Mouse (Mus musculus) adrenal gland, postnatal 25 days (tissue): ENCODE results near the gene Dock3. TPM values are rescaled to one million over a fixed set of nuclear protein-coding genes. Genes with fewer than 3 reads are reported as not detected.
A peak's percentile ranks its signal among the peaks of the same experiment; 100 is the strongest.

Experiments used
- DNase-seq: peaks from one replicate; pipeline ENCODE4 v3.0.0; 2021; ENCODE audit warnings: mixed read lengths
- long read RNA-seq: library from polyadenylated mRNA; stranded (forward); transcript quantifications from one replicate; pipeline ENCODE4 v2.0.0, GENCODE M21; 2021
- total RNA-seq: library from RNA; stranded (reverse); gene quantifications from 2 replicates; pipeline ENCODE4 v1.2.3, GENCODE M21; 2021

Dock3 gene
- 4.9 and 5.4 TPM in 2 replicates for total RNA-seq
- long read RNA-seq, partial matches to known transcripts, result 0 of 1 reads
- long read RNA-seq, other reads (novel, unspliced or antisense), result 1 of 1 reads

GRCm38 (mm10) chr9:107231539-107232139 is at the start of gene Dock3:
Gene Dock3, minus strand, starts transcription at chr9:107231909.
- peak; percentile 76 for DNase-seq

GRCm38 (mm10) chr9:107280322-107281027 is 48.8 kb upstream of the Dock3 start:
- peak; percentile 46 for DNase-seq

GRCm38 (mm10) chr9:107279378-107280321 is 47.9 kb upstream of the Dock3 start:
- no peak for DNase-seq

- DNase-seq, result peak; percentile 63
Observed at GRCm38 (mm10) chr9:107278527-107279377, 47.0 kb upstream of the Dock3 start.

GRCm38 (mm10) chr9:107278126-107278525 is 46.4 kb upstream of the Dock3 start:
- DNase-seq, result no peak

- DNase-seq, result peak; percentile 65
Observed at GRCm38 (mm10) chr9:107277603-107278002, 45.9 kb upstream of the Dock3 start.

- peak; percentile 49 for DNase-seq
Observed at GRCm38 (mm10) chr9:107275710-107276109, 44.0 kb upstream of the Dock3 start.

- DNase-seq, result no peak
Observed at GRCm38 (mm10) chr9:107274751-107275150, 43.0 kb upstream of the Dock3 start.

GRCm38 (mm10) chr9:107273184-107273583 is 41.5 kb upstream of the Dock3 start:
- DNase-seq, result no peak

GRCm38 (mm10) chr9:107272284-107272683 is 40.6 kb upstream of the Dock3 start:
- DNase-seq, result no peak

GRCm38 (mm10) chr9:107271177-107271938 is 39.6 kb upstream of the Dock3 start:
- DNase-seq, result no peak

GRCm38 (mm10) chr9:107269772-107270171 is 38.1 kb upstream of the Dock3 start:
- DNase-seq, result no peak

GRCm38 (mm10) chr9:107267721-107268402 is 36.2 kb upstream of the Dock3 start:
- no peak for DNase-seq

- DNase-seq, result no peak
Observed at GRCm38 (mm10) chr9:107267028-107267427, 35.3 kb upstream of the Dock3 start.

- no peak for DNase-seq
Observed at GRCm38 (mm10) chr9:107264731-107265130, 33.0 kb upstream of the Dock3 start.

GRCm38 (mm10) chr9:107263912-107264311 is 32.2 kb upstream of the Dock3 start:
- DNase-seq, result peak; percentile 76

GRCm38 (mm10) chr9:107262375-107262774 is 30.7 kb upstream of the Dock3 start:
- no peak for DNase-seq

GRCm38 (mm10) chr9:107261792-107262191 is 30.1 kb upstream of the Dock3 start:
- DNase-seq, result no peak

GRCm38 (mm10) chr9:107260836-107261235 is 29.1 kb upstream of the Dock3 start:
- DNase-seq, result no peak

GRCm38 (mm10) chr9:107260429-107260828 is 28.7 kb upstream of the Dock3 start:
- DNase-seq, result no peak
